Mouse (Mus musculus): ENCODE measurements around the gene 2510009E07Rik. TPM values are rescaled to one million over a fixed set of nuclear protein-coding genes. Genes with fewer than 3 reads are reported as not detected.

2510009E07Rik gene
- polyA plus RNA-seq, 1 experiment from 2014 or later = 24.5 TPM

GRCm38 (mm10) chr16:21636156-21636853, 58.2 kb downstream of the 2510009E07Rik start:
- 52% methylated on average over 5 of the region's 5 CpGs for WGBS
- H3K9me3 ChIP-seq (replicated peaks; ENCODE audit: control insufficient read depth, low read length) = no peaks in the 10 kb centered on the region
- peak; percentile 86 for ATAC-seq (replicated peaks; ENCODE audit: extremely low read depth, insufficient read depth, low FRiP score)
- H3K27me3 ChIP-seq (ENCODE audit: control insufficient read depth, insufficient read depth, low read length) = no peaks in the 10 kb centered on the region
- peaks cover 17% of the 10 kb centered on the region for H3K4me1 ChIP-seq (ENCODE audit: control insufficient read depth, insufficient read depth, low read length)
- no peak overlapping the region for H3K4me2 ChIP-seq (ENCODE audit: low read depth, low read length)
- H3K27ac ChIP-seq (ENCODE audit: low read length) = peak overlapping the region; percentile 88
- H3K4me3 ChIP-seq (ENCODE audit: low read length) = no peak overlapping the region
- no peak overlapping the region for H3K9ac ChIP-seq (ENCODE audit: low read length)
- H3K36me3 ChIP-seq (ENCODE audit: control insufficient read depth, insufficient read depth) = no peaks in the 10 kb centered on the region

- no peak overlapping the region for H3K9ac ChIP-seq (ENCODE audit: low read length)
- H3K27me3 ChIP-seq (ENCODE audit: control insufficient read depth, insufficient read depth, low read length) = no peaks in the 10 kb centered on the region
- no peak overlapping the region for H3K4me2 ChIP-seq (ENCODE audit: low read depth, low read length)
- no peak for ATAC-seq (replicated peaks; ENCODE audit: extremely low read depth, insufficient read depth, low FRiP score)
- H3K4me3 ChIP-seq (ENCODE audit: low read length) = no peak overlapping the region
- no peaks in the 10 kb centered on the region for H3K36me3 ChIP-seq (ENCODE audit: control insufficient read depth, insufficient read depth)
- peaks cover 17% of the 10 kb centered on the region for H3K4me1 ChIP-seq (ENCODE audit: control insufficient read depth, insufficient read depth, low read length)
- H3K9me3 ChIP-seq (replicated peaks; ENCODE audit: control insufficient read depth, low read length) = no peaks in the 10 kb centered on the region
- H3K27ac ChIP-seq (ENCODE audit: low read length) = no peak overlapping the region
Measured at GRCm38 (mm10) chr16:21634460-21634859, 60.0 kb downstream of the 2510009E07Rik start.

- no peaks in the 10 kb centered on the region for H3K27me3 ChIP-seq (ENCODE audit: control insufficient read depth, insufficient read depth, low read length)
- 80% methylated on average over 4 of the region's 4 CpGs for WGBS
- no peaks in the 10 kb centered on the region for H3K36me3 ChIP-seq (ENCODE audit: control insufficient read depth, insufficient read depth)
- H3K4me2 ChIP-seq (ENCODE audit: low read depth, low read length) = no peak overlapping the region
- no peak overlapping the region for H3K27ac ChIP-seq (ENCODE audit: low read length)
- H3K9ac ChIP-seq (ENCODE audit: low read length) = no peak overlapping the region
- H3K4me3 ChIP-seq (ENCODE audit: low read length) = no peak overlapping the region
- H3K9me3 ChIP-seq (replicated peaks; ENCODE audit: control insufficient read depth, low read length) = no peaks in the 10 kb centered on the region
- ATAC-seq (replicated peaks; ENCODE audit: extremely low read depth, insufficient read depth, low FRiP score) = no peak
- H3K4me1 ChIP-seq (ENCODE audit: control insufficient read depth, insufficient read depth, low read length) = peaks cover 16% of the 10 kb centered on the region
Measured at GRCm38 (mm10) chr16:21631815-21632222, 62.6 kb downstream of the 2510009E07Rik start.

- H3K27me3 ChIP-seq (ENCODE audit: control insufficient read depth, insufficient read depth, low read length) = no peaks in the 10 kb centered on the region
- no peaks in the 10 kb centered on the region for H3K9me3 ChIP-seq (replicated peaks; ENCODE audit: control insufficient read depth, low read length)
- H3K36me3 ChIP-seq (ENCODE audit: control insufficient read depth, insufficient read depth) = no peaks in the 10 kb centered on the region
- no peak overlapping the region for H3K27ac ChIP-seq (ENCODE audit: low read length)
- H3K4me1 ChIP-seq (ENCODE audit: control insufficient read depth, insufficient read depth, low read length) = peaks cover 9% of the 10 kb centered on the region
- no peak overlapping the region for H3K4me3 ChIP-seq (ENCODE audit: low read length)
- no peak overlapping the region for H3K9ac ChIP-seq (ENCODE audit: low read length)
- 82% methylated on average over 4 of the region's 4 CpGs for WGBS
- ATAC-seq (replicated peaks; ENCODE audit: extremely low read depth, insufficient read depth, low FRiP score) = no peak
- no peak overlapping the region for H3K4me2 ChIP-seq (ENCODE audit: low read depth, low read length)
Measured at GRCm38 (mm10) chr16:21630614-21631013, 63.9 kb downstream of the 2510009E07Rik start.

GRCm38 (mm10) chr16:21628061-21628591, 66.3 kb downstream of the 2510009E07Rik start:
- H3K36me3 ChIP-seq (ENCODE audit: control insufficient read depth, insufficient read depth) = no peaks in the 10 kb centered on the region
- WGBS = 59% methylated on average over 13 of the region's 13 CpGs
- no peaks in the 10 kb centered on the region for H3K27me3 ChIP-seq (ENCODE audit: control insufficient read depth, insufficient read depth, low read length)
- no peak for ATAC-seq (replicated peaks; ENCODE audit: extremely low read depth, insufficient read depth, low FRiP score)
- H3K27ac ChIP-seq (ENCODE audit: low read length) = no peak overlapping the region; the same call in 1 of the 2 replicates
- H3K9ac ChIP-seq (ENCODE audit: low read length) = 0 out of 2 replicates have a peak overlapping the region, but pooled peaks have one; percentile 21
- no peak overlapping the region for H3K4me2 ChIP-seq (ENCODE audit: low read depth, low read length)
- H3K9me3 ChIP-seq (replicated peaks; ENCODE audit: control insufficient read depth, low read length) = no peaks in the 10 kb centered on the region
- no peak overlapping the region for H3K4me3 ChIP-seq (ENCODE audit: low read length)
- H3K4me1 ChIP-seq (ENCODE audit: control insufficient read depth, insufficient read depth, low read length) = peaks cover 9% of the 10 kb centered on the region

GRCm38 (mm10) chr16:21627248-21627647, 67.2 kb downstream of the 2510009E07Rik start:
- no peak for ATAC-seq (replicated peaks; ENCODE audit: extremely low read depth, insufficient read depth, low FRiP score)
- 82% methylated on average over 6 of the region's 6 CpGs for WGBS
- no peaks in the 10 kb centered on the region for H3K27me3 ChIP-seq (ENCODE audit: control insufficient read depth, insufficient read depth, low read length)
- H3K27ac ChIP-seq (ENCODE audit: low read length) = no peak overlapping the region
- H3K4me3 ChIP-seq (ENCODE audit: low read length) = no peak overlapping the region
- no peaks in the 10 kb centered on the region for H3K36me3 ChIP-seq (ENCODE audit: control insufficient read depth, insufficient read depth)
- no peak overlapping the region for H3K4me2 ChIP-seq (ENCODE audit: low read depth, low read length)
- peaks cover 9% of the 10 kb centered on the region for H3K4me1 ChIP-seq (ENCODE audit: control insufficient read depth, insufficient read depth, low read length)
- no peaks in the 10 kb centered on the region for H3K9me3 ChIP-seq (replicated peaks; ENCODE audit: control insufficient read depth, low read length)
- no peak overlapping the region for H3K9ac ChIP-seq (ENCODE audit: low read length)

- H3K9ac ChIP-seq (ENCODE audit: low read length) = no peak overlapping the region
- H3K4me3 ChIP-seq (ENCODE audit: low read length) = no peak overlapping the region
- H3K27ac ChIP-seq (ENCODE audit: low read length) = no peak overlapping the region
- no peaks in the 10 kb centered on the region for H3K27me3 ChIP-seq (ENCODE audit: control insufficient read depth, insufficient read depth, low read length)
- no peaks in the 10 kb centered on the region for H3K9me3 ChIP-seq (replicated peaks; ENCODE audit: control insufficient read depth, low read length)
- no peaks in the 10 kb centered on the region for H3K36me3 ChIP-seq (ENCODE audit: control insufficient read depth, insufficient read depth)
- peaks cover 9% of the 10 kb centered on the region for H3K4me1 ChIP-seq (ENCODE audit: control insufficient read depth, insufficient read depth, low read length)
- H3K4me2 ChIP-seq (ENCODE audit: low read depth, low read length) = no peak overlapping the region
- WGBS = 76% methylated on average over 6 of the region's 6 CpGs
- ATAC-seq (replicated peaks; ENCODE audit: extremely low read depth, insufficient read depth, low FRiP score) = no peak
Measured at GRCm38 (mm10) chr16:21625784-21626634, 68.5 kb downstream of the 2510009E07Rik start.

GRCm38 (mm10) chr16:21620630-21621029, 73.8 kb downstream of the 2510009E07Rik start:
- no peaks in the 10 kb centered on the region for H3K4me1 ChIP-seq (ENCODE audit: control insufficient read depth, insufficient read depth, low read length)
- H3K36me3 ChIP-seq (ENCODE audit: control insufficient read depth, insufficient read depth) = no peaks in the 10 kb centered on the region
- H3K4me3 ChIP-seq (ENCODE audit: low read length) = no peak overlapping the region
- H3K9me3 ChIP-seq (replicated peaks; ENCODE audit: control insufficient read depth, low read length) = peaks cover 4% of the 10 kb centered on the region
- no peak overlapping the region for H3K9ac ChIP-seq (ENCODE audit: low read length)
- H3K4me2 ChIP-seq (ENCODE audit: low read depth, low read length) = no peak overlapping the region
- no peaks in the 10 kb centered on the region for H3K27me3 ChIP-seq (ENCODE audit: control insufficient read depth, insufficient read depth, low read length)
- no peak for ATAC-seq (replicated peaks; ENCODE audit: extremely low read depth, insufficient read depth, low FRiP score)
- 56% methylated on average over 2 of the region's 2 CpGs for WGBS
- H3K27ac ChIP-seq (ENCODE audit: low read length) = no peak overlapping the region

GRCm38 (mm10) chr16:21615802-21616201, 78.7 kb downstream of the 2510009E07Rik start:
- Histone ChIP-seq H3K27ac (ENCODE audit: low read length) (no peak overlapping the region), H3K4me2 (ENCODE audit: low read depth, low read length) (no peak overlapping the region), H3K4me3 (ENCODE audit: low read length) (no peak overlapping the region), H3K9ac (ENCODE audit: low read length) (no peak overlapping the region), H3K36me3 (ENCODE audit: control insufficient read depth, insufficient read depth) (no peaks in the 10 kb centered on the region), H3K9me3 (replicated peaks; ENCODE audit: control insufficient read depth, low read length) (peaks cover 4% of the 10 kb centered on the region), H3K4me1 (ENCODE audit: control insufficient read depth, insufficient read depth, low read length) (no peaks in the 10 kb centered on the region), H3K27me3 (ENCODE audit: control insufficient read depth, insufficient read depth, low read length) (no peaks in the 10 kb centered on the region)
- 63% methylated on average over 7 of the region's 7 CpGs for WGBS
- ATAC-seq (replicated peaks; ENCODE audit: extremely low read depth, insufficient read depth, low FRiP score) = no peak
